ENCODE assay signal across 10 mouse cellular contexts in genomic region chr4:123162305-123162917, GRCm38 (mm10). TPM values are rescaled to one million over a fixed set of nuclear protein-coding genes. Genes with fewer than 3 reads are reported as not detected.
DNase-seq lines count a peak whose midpoint lies in the region; ATAC-seq and TF ChIP-seq lines count a peak whose summit lies in the region.
"Had no signal": no experiment of that assay in that cellular context is flagged by ENCODE, and none has a peak within 500 bp of the region (broad histone marks: within the 10 kb centered on the region; RNA-seq: fewer than 3 reads in every experiment).

No protein-coding gene starts in this region.

- peak overlapping the region; percentile 13; the same call in 1 of the 2 replicates for H3K9ac ChIP-seq in forebrain, embryonic 14.5 days (ENCODE audit: low read length)
- peak overlapping the region; percentile 17 for H3K9ac ChIP-seq in midbrain, embryonic 11.5 days (ENCODE audit: low read length)

- H3K9me3 ChIP-seq in E14TG2a.4 (ENCODE audit: low read length): no peaks in the 10 kb centered on the region
- no peaks in the 10 kb centered on the region for H3K9me3 ChIP-seq in forebrain, embryonic 14.5 days (replicated peaks; ENCODE audit: control insufficient read depth, low read length)
- no peaks in the 10 kb centered on the region for H3K9me3 ChIP-seq in midbrain, embryonic 11.5 days (ENCODE audit: control insufficient read depth, low read length)

- H3K4me3 ChIP-seq in E14TG2a.4 (replicated peaks; ENCODE audit: low read length): peak overlapping the region; percentile 48; the same call in 1 of the 2 replicates
- H3K4me3 ChIP-seq in forebrain, embryonic 14.5 days (ENCODE audit: low read depth, low read length): no peak overlapping the region
- H3K4me3 ChIP-seq in midbrain, embryonic 11.5 days (ENCODE audit: low read depth, low read length): no peak overlapping the region

- no peak for TF ChIP-seq CTCF in E14TG2a.4 (conservative IDR thresholded peaks at IDR 0.05; ENCODE audit: low read length)

- no peaks in the 10 kb centered on the region for H3K36me3 ChIP-seq in E14TG2a.4 (ENCODE audit: insufficient read depth, low read length)
- no peaks in the 10 kb centered on the region for H3K36me3 ChIP-seq in forebrain, embryonic 14.5 days (ENCODE audit: control insufficient read depth, insufficient read depth, low read length)
- no peaks in the 10 kb centered on the region for H3K36me3 ChIP-seq in midbrain, embryonic 11.5 days (ENCODE audit: control insufficient read depth, insufficient read depth, low read length)

- peak overlapping the region; percentile 34 for H3K4me2 ChIP-seq in forebrain, embryonic 14.5 days (ENCODE audit: low read length)
- H3K4me2 ChIP-seq in midbrain, embryonic 11.5 days: peak overlapping the region; percentile 32

- peaks cover 37% of the 10 kb centered on the region for H3K27me3 ChIP-seq in E14TG2a.4 (ENCODE audit: insufficient read depth, low read length)
- H3K27me3 ChIP-seq in forebrain, embryonic 14.5 days (replicated peaks; ENCODE audit: control insufficient read depth, insufficient read depth, low read length): no peaks in the 10 kb centered on the region
- H3K27me3 ChIP-seq in midbrain, embryonic 11.5 days (ENCODE audit: control insufficient read depth, insufficient read depth, low read length): no peaks in the 10 kb centered on the region

- peaks cover 23% of the 10 kb centered on the region for H3K4me1 ChIP-seq in E14TG2a.4 (replicated peaks; ENCODE audit: low read depth, low read length)
- H3K4me1 ChIP-seq in forebrain, embryonic 14.5 days (ENCODE audit: control insufficient read depth, insufficient read depth, low read length): peaks cover 3% of the 10 kb centered on the region; the same call in 1 of the 2 replicates
- H3K4me1 ChIP-seq in midbrain, embryonic 11.5 days (ENCODE audit: control insufficient read depth, insufficient read depth, low read length): peaks cover 10% of the 10 kb centered on the region

- peak; percentile 60 for DNase-seq in heart, adult 11 months
- no peak for DNase-seq in heart, adult 8-10 months (ENCODE audit: low spot score)
- no peak for DNase-seq in forebrain, embryonic 14.5 days (ENCODE audit: low spot score)
- peak; percentile 91 for DNase-seq in midbrain, embryonic 11.5 days (ENCODE audit: low spot score, missing footprints)
- no peak for DNase-seq in adrenal gland, adult 18-20 months (ENCODE audit: low spot score in 2 of 2)
- no peak for DNase-seq in urinary bladder, postnatal 14 days (ENCODE audit: low spot score)
- DNase-seq in adrenal gland, postnatal 14 days: no peak

- 7% methylated on average over 15 of the region's 15 CpGs for WGBS in forebrain, embryonic 14.5 days
- WGBS in midbrain, embryonic 11.5 days: 7% methylated on average over 15 of the region's 15 CpGs

- H3K27ac ChIP-seq in forebrain, embryonic 14.5 days (ENCODE audit: low read depth, low read length): no peak overlapping the region
- H3K27ac ChIP-seq in midbrain, embryonic 11.5 days (ENCODE audit: low read depth, low read length): no peak overlapping the region

- no peak for ATAC-seq in forebrain, embryonic 14.5 days
- ATAC-seq in midbrain, embryonic 11.5 days (ENCODE audit: low FRiP score): peak; percentile 55

RNA-seq across cellular contexts. Expression of gene Hpcal4, which starts 20.6 kb away (rescaled TPM):
- total RNA-seq in heart, adult 8-10 months (2022): under 1 TPM; 0.14 to 0.25 (median 0.19) TPM
- 19.9 and 34.7 TPM in 2 replicates for polyA plus RNA-seq in forebrain, embryonic 14.5 days (2014; fragmentation: Nextera tagmentation; extraction: Ambion mirVana)
- 0.38 and 0.94 TPM in 2 replicates for polyA plus RNA-seq in midbrain, embryonic 11.5 days (2014; fragmentation: Nextera tagmentation; extraction: Ambion mirVana)
- 1 to 10 TPM; 3.4 to 3.5 TPM for total RNA-seq in adrenal gland, adult 18-20 months (2021)
- 5.4 and 6.3 TPM in 2 replicates for total RNA-seq in adrenal gland, postnatal 14 days (2021)
- total RNA-seq: neutrophil, adult 5-6 weeks had no signal

RNA-seq across cellular contexts. Expression of gene Ppie, which starts 22.7 kb away (rescaled TPM):
- 10 to 100 TPM; 22.0 to 27.8 (median 24.1) TPM for total RNA-seq in heart, adult 8-10 months (2022)
- 86.4 and 88.3 TPM in 2 replicates for polyA plus RNA-seq in forebrain, embryonic 14.5 days (2014; fragmentation: Nextera tagmentation; extraction: Ambion mirVana)
- 119 and 126 TPM in 2 replicates for polyA plus RNA-seq in midbrain, embryonic 11.5 days (2014; fragmentation: Nextera tagmentation; extraction: Ambion mirVana)
- 10 to 100 TPM; 47.4 to 53.0 TPM for total RNA-seq in adrenal gland, adult 18-20 months (2021)
- total RNA-seq in adrenal gland, postnatal 14 days (2021): 41.4 and 43.1 TPM in 2 replicates

RNA-seq across cellular contexts. Expression of gene Nt5c1a, which starts 38.9 kb away (rescaled TPM):
- total RNA-seq in heart, adult 8-10 months (2022): 10 to 100 TPM; 48.9 to 75.3 (median 70.1) TPM
- not detected in 2 replicates for polyA plus RNA-seq in forebrain, embryonic 14.5 days (2014; fragmentation: Nextera tagmentation; extraction: Ambion mirVana)
- polyA plus RNA-seq in midbrain, embryonic 11.5 days (2014; fragmentation: Nextera tagmentation; extraction: Ambion mirVana): not detected in 2 replicates
- total RNA-seq in adrenal gland, adult 18-20 months (2021): 10 to 100 TPM; 46.6 to 52.5 TPM
- 23.8 and 25.4 TPM in 2 replicates for total RNA-seq in adrenal gland, postnatal 14 days (2021)
- total RNA-seq: neutrophil, adult 5-6 weeks had no signal

RNA-seq across cellular contexts. Expression of gene Oxct2b, which starts 46.3 kb away (rescaled TPM):
- total RNA-seq in heart, adult 8-10 months (2022): not detected
- 0.13 and 0.35 TPM in 2 replicates for polyA plus RNA-seq in forebrain, embryonic 14.5 days (2014; fragmentation: Nextera tagmentation; extraction: Ambion mirVana)
- polyA plus RNA-seq in midbrain, embryonic 11.5 days (2014; fragmentation: Nextera tagmentation; extraction: Ambion mirVana): 0.18 TPM in 1 of 2 replicates, not detected in the other
- total RNA-seq in adrenal gland, adult 18-20 months (2021): not detected
- total RNA-seq in adrenal gland, postnatal 14 days (2021): not detected in 2 replicates
- total RNA-seq: adrenal gland, postnatal 4 days; neutrophil, adult 5-6 weeks had no signal

RNA-seq across cellular contexts. Expression of gene Bmp8b, which starts 57.4 kb away (rescaled TPM):
- not detected for total RNA-seq in heart, adult 8-10 months (2022)
- polyA plus RNA-seq in forebrain, embryonic 14.5 days (2014; fragmentation: Nextera tagmentation; extraction: Ambion mirVana): 0.08 and 0.21 TPM in 2 replicates
- 0.15 and 0.30 TPM in 2 replicates for polyA plus RNA-seq in midbrain, embryonic 11.5 days (2014; fragmentation: Nextera tagmentation; extraction: Ambion mirVana)
- total RNA-seq in adrenal gland, adult 18-20 months (2021): under 1 TPM; 0.17 to 0.38 TPM
- total RNA-seq in adrenal gland, postnatal 14 days (2021): not detected in 2 replicates
- total RNA-seq: neutrophil, adult 5-6 weeks had no signal

Comparison
In these comparisons a context has a peak if more than half of its experiments do, and no peak if none do; other contexts are left out.
1. DNase-seq: peak in heart, adult 11 months (single experiment) and midbrain, embryonic 11.5 days (single experiment); none in heart, adult 8-10 months (single experiment), forebrain, embryonic 14.5 days (single experiment), adrenal gland, adult 18-20 months (0 of 2), urinary bladder, postnatal 14 days (single experiment) and adrenal gland, postnatal 14 days (single experiment).